Mouse (Mus musculus): Measurements from ENCODE around the gene Ilk. TPM values are rescaled to one million over a fixed set of nuclear protein-coding genes. Genes with fewer than 3 reads are reported as not detected.

Ilk gene
- total and polyA plus RNA-seq, 3 experiments: 48.3 to 76.9 TPM; not detected in 1

- DNase-seq (ENCODE audit: low read depth, low spot score): no peak
- TF ChIP-seq TBP (IDR thresholded peaks at IDR 0.05; ENCODE audit: low read depth, low read length) (no peak), TAL1 (IDR thresholded peaks at IDR 0.05; ENCODE audit: low read length) (no peak), ZC3H11A (IDR thresholded peaks at IDR 0.05; ENCODE audit: low read depth, low read length) (no peak), MYC (IDR thresholded peaks at IDR 0.05; ENCODE audit: low read depth, low read length) (no peak), JUND (IDR thresholded peaks at IDR 0.05; ENCODE audit: low read depth, low read length) (no peak), ZKSCAN1 (IDR thresholded peaks at IDR 0.05; ENCODE audit: low read depth, low read length) (no peak), MAZ (IDR thresholded peaks at IDR 0.05; ENCODE audit: low read depth, low read length) (no peak), SIN3A (IDR thresholded peaks at IDR 0.05; ENCODE audit: low read length) (no peak), GABPA (IDR thresholded peaks at IDR 0.05; ENCODE audit: low read depth, low read length) (no peak), KAT2A (conservative IDR thresholded peaks at IDR 0.05; ENCODE audit: low read depth, low read length) (no peak), CTCF (IDR thresholded peaks at IDR 0.05 in 2 of 3, conservative IDR thresholded peaks at IDR 0.05 in 1 of 3; ENCODE audit: control insufficient read depth in 1 of 3, insufficient read depth in 1 of 3, low read depth in 2 of 3, low read length in 3 of 3, poor library complexity in 1 of 3, severe bottlenecking in 1 of 3) (no peak), MEF2A (IDR thresholded peaks at IDR 0.05; ENCODE audit: extremely low read depth, insufficient replicate concordance, low read depth, low read length, poor library complexity, severe bottlenecking) (no peak), CHD2 (IDR thresholded peaks at IDR 0.05; ENCODE audit: low read length) (no peak), HCFC1 (IDR thresholded peaks at IDR 0.05; ENCODE audit: low read depth, low read length) (no peak), POLR2A (IDR thresholded peaks at IDR 0.05; ENCODE audit: control insufficient read depth in 1 of 2, insufficient read depth in 1 of 2, low read depth in 1 of 2, low read length in 2 of 2, poor library complexity in 1 of 2) (no peak), RAD21 (IDR thresholded peaks at IDR 0.05; ENCODE audit: low read depth, low read length) (no peak)
Observed at GRCm38 (mm10) chr7:105777316-105777715, 40.9 kb downstream of the Ilk start.

GRCm38 (mm10) chr7:105777797-105778552, 41.6 kb downstream of the Ilk start:
- Histone ChIP-seq H3K27me3 (ENCODE audit: control insufficient read depth in 1 of 2, insufficient read depth in 2 of 2, low read length in 2 of 2) (peaks cover 0 to 2% of the 10 kb centered on the region in 2 experiments; a peak in 1 of 4 replicates), H3K79me2 (ENCODE audit: control insufficient read depth, insufficient read depth, low read length, poor library complexity) (no peaks in the 10 kb centered on the region), H3K9ac (ENCODE audit: control insufficient read depth, low read depth, low read length, poor library complexity, severe bottlenecking) (no peak overlapping the region), H3K27ac (ENCODE audit: control insufficient read depth, low read depth, low read length) (no peak overlapping the region), H3K4me1 (ENCODE audit: control insufficient read depth in 1 of 2, insufficient read depth in 2 of 2, low read length in 2 of 2) (peaks cover 0 to 14% of the 10 kb centered on the region in 2 experiments; a peak in 2 of 4 replicates), H3K36me3 (ENCODE audit: control insufficient read depth in 1 of 2, insufficient read depth in 2 of 2, low read length in 2 of 2) (peaks cover 0 to 2% of the 10 kb centered on the region in 2 experiments; a peak in 1 of 4 replicates), H3K9me3 (replicated peaks; ENCODE audit: insufficient read depth, low read length) (no peaks in the 10 kb centered on the region), H3K4me3 (ENCODE audit: control insufficient read depth in 1 of 2, insufficient read depth in 1 of 2, low read depth in 2 of 2, low read length in 2 of 2) (peak overlapping the region in 1 of 2 experiments; percentile 21; a peak in 1 of 4 replicates)
- DNase-seq (ENCODE audit: low read depth, low spot score): no peak
- TF ChIP-seq TAL1 (IDR thresholded peaks at IDR 0.05; ENCODE audit: low read length): no peak
- TF ChIP-seq MEF2A (IDR thresholded peaks at IDR 0.05; ENCODE audit: extremely low read depth, insufficient replicate concordance, low read depth, low read length, poor library complexity, severe bottlenecking): no peak
- TF ChIP-seq HCFC1 (IDR thresholded peaks at IDR 0.05; ENCODE audit: low read depth, low read length): no peak
- no peak for TF ChIP-seq ELF1 (IDR thresholded peaks at IDR 0.05; ENCODE audit: low read depth, low read length)
- no peak for TF ChIP-seq POLR2A (IDR thresholded peaks at IDR 0.05; ENCODE audit: control insufficient read depth in 1 of 2, insufficient read depth in 1 of 2, low read depth in 1 of 2, low read length in 2 of 2, poor library complexity in 1 of 2)
- no peak for TF ChIP-seq MYB (IDR thresholded peaks at IDR 0.05; ENCODE audit: low read depth, low read length)
- no peak for TF ChIP-seq TBP (IDR thresholded peaks at IDR 0.05; ENCODE audit: low read depth, low read length)
- no peak for TF ChIP-seq ETS1 (IDR thresholded peaks at IDR 0.05; ENCODE audit: low read depth, low read length)
- TF ChIP-seq EP300 (IDR thresholded peaks at IDR 0.05; ENCODE audit: low read depth in 1 of 2, low read length in 2 of 2): no peak

More at GRCm38 (mm10) chr7:105777316-105777715, 40.9 kb downstream of the Ilk start:
- Histone ChIP-seq H3K27ac (ENCODE audit: control insufficient read depth, low read depth, low read length) (no peak overlapping the region), H3K27me3 (ENCODE audit: control insufficient read depth in 1 of 2, insufficient read depth in 2 of 2, low read length in 2 of 2) (peaks cover 0 to 2% of the 10 kb centered on the region in 2 experiments; a peak in 1 of 4 replicates), H3K4me1 (ENCODE audit: control insufficient read depth in 1 of 2, insufficient read depth in 2 of 2, low read length in 2 of 2) (peaks cover 0 to 14% of the 10 kb centered on the region in 2 experiments; a peak in 2 of 4 replicates), H3K9ac (ENCODE audit: control insufficient read depth, low read depth, low read length, poor library complexity, severe bottlenecking) (no peak overlapping the region), H3K4me3 (ENCODE audit: control insufficient read depth in 1 of 2, insufficient read depth in 1 of 2, low read depth in 2 of 2, low read length in 2 of 2) (no peak overlapping the region), H3K36me3 (ENCODE audit: control insufficient read depth in 1 of 2, insufficient read depth in 2 of 2, low read length in 2 of 2) (peaks cover 0 to 2% of the 10 kb centered on the region in 2 experiments; a peak in 1 of 4 replicates), H3K79me2 (ENCODE audit: control insufficient read depth, insufficient read depth, low read length, poor library complexity) (no peaks in the 10 kb centered on the region), H3K9me3 (replicated peaks; ENCODE audit: insufficient read depth, low read length) (no peaks in the 10 kb centered on the region)

Data from MEL (cell line).